Mouse (Mus musculus) CH12.LX (cell line): ENCODE measurements around the gene 1700017B05Rik. TPM values are rescaled to one million over a fixed set of nuclear protein-coding genes. Genes with fewer than 3 reads are reported as not detected.

Experiments
- polyA plus RNA-seq: library from polyadenylated mRNA; unstranded; fragments of >175 nt; gene quantifications from 2 replicates; pipeline ENCODE4 v1.2.1, GENCODE M21; 2012; ENCODE audit warnings: low read depth; ENCODE audit not compliant: insufficient read length
- total RNA-seq, 2 experiments: library from RNA; depleted of rRNA; stranded (reverse); fragments of 300-350 nt in 1 of 2; fragments of >200 nt in 1 of 2; gene quantifications; 2 replicates each; pipeline ENCODE4 v1.2.3; 2012 to 2014

Gene 1700017B05Rik
- total and polyA plus RNA-seq, 3 experiments = 26.4 to 56.0 (median 38.6) TPM

Other genes with a start within 250 kb of the 1700017B05Rik start
- 26.4 and 28.7 TPM in 2 replicates for gene Sin3a, start 190.6 kb downstream of the 1700017B05Rik start, total RNA-seq (2012; rRNA removed)
- gene Sin3a, start 190.6 kb downstream of the 1700017B05Rik start, total RNA-seq (2014; rRNA removed) = 17.7 and 23.0 TPM in 2 replicates
- 32.1 and 32.4 TPM in 2 replicates for gene Sin3a, start 190.6 kb downstream of the 1700017B05Rik start, polyA plus RNA-seq
- 57.8 and 59.2 TPM in 2 replicates for gene Man2c1, start 131.9 kb downstream of the 1700017B05Rik start, total RNA-seq (2012; rRNA removed)
- gene Man2c1, start 131.9 kb downstream of the 1700017B05Rik start, total RNA-seq (2014; rRNA removed) = 50.4 and 58.9 TPM in 2 replicates
- 60.3 and 74.7 TPM in 2 replicates for gene Man2c1, start 131.9 kb downstream of the 1700017B05Rik start, polyA plus RNA-seq
- gene Neil1, start 114.3 kb downstream of the 1700017B05Rik start, total RNA-seq (2012; rRNA removed) = 0.08 TPM in 1 of 2 replicates, not detected in the other
- gene Neil1, start 114.3 kb downstream of the 1700017B05Rik start, total RNA-seq (2014; rRNA removed) = 0.21 TPM in 1 of 2 replicates, not detected in the other
- gene Neil1, start 114.3 kb downstream of the 1700017B05Rik start, polyA plus RNA-seq = 0.13 and 0.15 TPM in 2 replicates
- gene Commd4, start 104.3 kb downstream of the 1700017B05Rik start, total RNA-seq (2012; rRNA removed) = 96.5 and 98.3 TPM in 2 replicates
- gene Commd4, start 104.3 kb downstream of the 1700017B05Rik start, total RNA-seq (2014; rRNA removed) = 36.9 and 41.8 TPM in 2 replicates
- 98.9 and 106 TPM in 2 replicates for gene Commd4, start 104.3 kb downstream of the 1700017B05Rik start, polyA plus RNA-seq
- gene Trcg1, start 26.1 kb downstream of the 1700017B05Rik start, total RNA-seq (2012; rRNA removed) = not detected in 2 replicates
- gene Trcg1, start 26.1 kb downstream of the 1700017B05Rik start, total RNA-seq (2014; rRNA removed) = not detected in 2 replicates
- gene Trcg1, start 26.1 kb downstream of the 1700017B05Rik start, polyA plus RNA-seq = not detected in 2 replicates
- 39.6 and 50.3 TPM in 2 replicates for gene Ppcdc, start 177.5 kb upstream of the 1700017B05Rik start, total RNA-seq (2012; rRNA removed)
- gene Ppcdc, start 177.5 kb upstream of the 1700017B05Rik start, total RNA-seq (2014; rRNA removed) = 44.1 and 44.9 TPM in 2 replicates
- 36.2 and 38.8 TPM in 2 replicates for gene Ppcdc, start 177.5 kb upstream of the 1700017B05Rik start, polyA plus RNA-seq
- 2.1 and 2.7 TPM in 2 replicates for gene Scamp5, start 205.4 kb upstream of the 1700017B05Rik start, total RNA-seq (2012; rRNA removed)
- gene Scamp5, start 205.4 kb upstream of the 1700017B05Rik start, total RNA-seq (2014; rRNA removed) = 0.34 and 0.54 TPM in 2 replicates
- 0.48 and 0.99 TPM in 2 replicates for gene Scamp5, start 205.4 kb upstream of the 1700017B05Rik start, polyA plus RNA-seq
- gene Rpp25, start 241.4 kb upstream of the 1700017B05Rik start, total RNA-seq (2012; rRNA removed) = 0.21 TPM in 1 of 2 replicates, not detected in the other
- not detected in 2 replicates for gene Rpp25, start 241.4 kb upstream of the 1700017B05Rik start, total RNA-seq (2014; rRNA removed)
- gene Rpp25, start 241.4 kb upstream of the 1700017B05Rik start, polyA plus RNA-seq = not detected in 2 replicates